Mouse (Mus musculus) E14TG2a.4 (cell line): ENCODE measurements around the gene Arf6.
"Not testable (repeated sequence)": the region's sequence is repeated elsewhere in the genome, so short reads cannot be mapped to it uniquely, and the experiment has no call there.

Source experiments
- H3K27me3 ChIP-seq: 2 replicates; pipeline ENCODE4 v1.6.1; 2014; ENCODE audit warnings: low read length, control low read depth; ENCODE audit not compliant: insufficient read depth
- H3K36me3 ChIP-seq: 2 replicates; pipeline ENCODE4 v1.6.1; 2014; ENCODE audit warnings: low read length, control low read depth; ENCODE audit not compliant: insufficient read depth
- H3K4me1 ChIP-seq: replicated peaks from 2 replicates; pipeline ENCODE4 v1.6.1; 2014; ENCODE audit warnings: low read depth, low read length, control low read depth
- H3K4me3 ChIP-seq: replicated peaks from 2 replicates; pipeline ENCODE4 v1.5.1; 2014; ENCODE audit warnings: mild to moderate bottlenecking, low read length
- H3K9me3 ChIP-seq: 2 replicates; pipeline ENCODE4 v1.6.1; 2014; ENCODE audit warnings: low read length, control low read depth
- CTCF ChIP-seq: conservative IDR thresholded peaks from 2 replicates; pipeline ENCODE4 v1.5.1; 2014; ENCODE audit warnings: low read length
- NANOG ChIP-seq: IDR thresholded peaks from 2 replicates; pipeline ENCODE4 v1.6.1; 2014; ENCODE audit warnings: borderline replicate concordance, low read length, mixed read lengths
- POU5F1 ChIP-seq: IDR thresholded peaks from 2 replicates; pipeline ENCODE4 v1.6.1; 2014; ENCODE audit warnings: low read length, borderline replicate concordance

Arf6 gene

GRCm38 (mm10) chr12:69372731-69373331 lies 881 bp downstream of the Arf6 start:
- Histone ChIP-seq H3K36me3 (peaks cover 42% of the 10 kb centered on the region), H3K4me1 (peaks cover 38% of the 10 kb centered on the region), H3K9me3 (no peaks in the 10 kb centered on the region), H3K4me3 (peak overlapping the region; percentile 93), H3K27me3 (no peaks in the 10 kb centered on the region)
- TF ChIP-seq NANOG (no peak), POU5F1 (no peak), CTCF (no peak)

GRCm38 (mm10) chr12:69373850-69374766 lies 2.2 kb downstream of the Arf6 start:
- peaks cover 48% of the 10 kb centered on the region for H3K36me3 ChIP-seq
- H3K4me3 ChIP-seq = peak overlapping the region; percentile 93
- H3K9me3 ChIP-seq = no peaks in the 10 kb centered on the region
- H3K27me3 ChIP-seq = no peaks in the 10 kb centered on the region
- H3K4me1 ChIP-seq = peaks cover 36% of the 10 kb centered on the region
- no peak for TF ChIP-seq NANOG
- no peak for TF ChIP-seq CTCF
- TF ChIP-seq POU5F1 = no peak

GRCm38 (mm10) chr12:69376132-69376531 lies 4.2 kb downstream of the Arf6 start:
- Histone ChIP-seq H3K27me3 (no peaks in the 10 kb centered on the region), H3K4me3 (no peak overlapping the region), H3K9me3 (no peaks in the 10 kb centered on the region), H3K36me3 (peaks cover 48% of the 10 kb centered on the region), H3K4me1 (peaks cover 26% of the 10 kb centered on the region)
- TF ChIP-seq POU5F1 (no peak), NANOG (no peak), CTCF (no peak)

DNA sequence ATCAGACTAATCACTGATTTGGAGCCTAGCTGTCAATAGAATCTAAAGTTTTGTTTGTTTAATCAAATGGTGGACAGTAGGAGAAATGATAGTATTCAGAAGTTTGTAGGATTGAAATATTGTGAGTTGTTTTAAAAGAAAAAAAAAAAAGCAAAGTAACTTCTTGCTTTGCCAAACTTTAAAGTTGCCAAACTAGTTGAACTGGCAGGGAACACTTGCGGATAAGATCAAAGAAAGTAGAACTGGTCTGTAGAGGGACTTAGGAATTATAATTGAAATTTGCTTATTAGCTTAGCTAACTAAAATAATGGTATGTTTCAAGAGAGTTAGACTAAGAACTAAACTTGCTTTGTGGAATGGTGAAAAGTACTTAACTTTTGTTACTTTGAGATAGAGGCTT lies 5.2 kb downstream of the Arf6 start:
- peaks cover 48% of the 10 kb centered on the region for H3K36me3 ChIP-seq
- H3K4me3 ChIP-seq = no peak overlapping the region
- H3K4me1 ChIP-seq = peaks cover 26% of the 10 kb centered on the region
- TF ChIP-seq CTCF (no peak), NANOG (no peak), POU5F1 (no peak)
- H3K9me3 ChIP-seq = no peaks in the 10 kb centered on the region
- no peaks in the 10 kb centered on the region for H3K27me3 ChIP-seq

DNA sequence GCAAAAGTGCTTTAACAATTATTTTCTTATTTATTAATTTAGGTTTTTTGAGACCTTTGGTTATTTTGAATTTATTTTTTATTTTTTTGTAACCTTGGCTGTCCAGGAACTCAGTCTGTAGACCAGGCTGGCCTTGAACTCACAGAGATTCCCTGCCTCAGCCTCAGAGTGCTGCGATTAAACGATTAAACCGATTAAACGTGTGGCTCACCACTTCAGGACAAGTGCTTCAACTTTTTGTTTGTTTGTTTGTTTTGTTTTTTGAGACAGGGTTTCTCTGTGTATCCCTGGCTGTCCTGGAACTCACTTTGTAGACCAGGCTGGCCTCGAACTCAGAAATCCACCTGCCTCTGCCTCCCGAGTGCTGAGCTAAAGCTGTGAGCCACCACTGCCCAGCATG lies 5.7 kb downstream of the Arf6 start:
- Histone ChIP-seq H3K4me1 (peaks cover 26% of the 10 kb centered on the region), H3K36me3 (peaks cover 48% of the 10 kb centered on the region)
- not testable (repeated sequence) for H3K27me3 ChIP-seq, H3K9me3 ChIP-seq, H3K4me3 ChIP-seq

DNA sequence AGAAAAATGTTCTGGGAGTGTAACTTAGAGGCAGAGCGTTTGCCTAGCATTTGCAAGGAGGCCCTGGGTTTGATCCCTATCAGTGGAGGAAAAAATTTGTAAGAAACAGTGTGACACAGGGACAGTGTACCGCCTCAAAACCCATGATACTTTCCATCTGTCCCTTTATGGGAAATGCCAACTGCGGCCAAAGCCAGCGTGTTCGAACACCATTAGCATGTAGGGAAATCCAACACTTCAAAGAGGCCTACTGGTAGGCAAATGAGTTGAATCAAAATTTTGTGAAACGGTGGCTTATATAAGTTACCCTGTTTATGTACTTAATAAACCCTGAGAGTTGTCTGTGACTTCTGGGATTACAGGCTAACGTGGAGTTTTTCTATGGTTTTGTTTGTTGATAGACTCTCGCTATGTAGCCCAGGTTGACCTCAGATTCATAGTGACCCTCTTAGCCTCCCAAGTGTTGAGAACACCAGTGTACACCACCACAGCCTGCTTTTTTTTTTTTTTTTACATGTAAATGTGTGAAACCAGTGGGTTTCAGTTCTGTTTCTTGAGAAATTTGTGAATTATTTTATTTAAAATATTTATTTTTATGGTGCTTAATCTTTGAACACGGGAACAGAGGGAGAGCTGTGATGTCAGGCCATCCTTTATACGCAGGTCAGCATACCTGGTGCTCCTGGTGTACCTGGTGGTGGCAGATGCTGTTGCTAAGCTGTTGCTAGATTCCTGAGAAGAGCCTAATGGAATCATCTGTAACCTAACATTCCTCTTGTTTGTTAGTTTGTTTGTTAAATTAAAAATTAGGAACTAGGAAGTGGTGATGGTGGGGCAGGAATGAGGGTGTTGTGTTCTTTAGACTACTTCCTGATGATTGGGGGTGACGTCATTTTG lies 6.9 kb downstream of the Arf6 start:
- Histone ChIP-seq H3K36me3 (peaks cover 36% of the 10 kb centered on the region), H3K27me3 (no peaks in the 10 kb centered on the region), H3K9me3 (no peaks in the 10 kb centered on the region), H3K4me3 (no peak overlapping the region), H3K4me1 (peaks cover 20% of the 10 kb centered on the region)
- TF ChIP-seq NANOG (no peak), POU5F1 (no peak), CTCF (no peak)

DNA sequence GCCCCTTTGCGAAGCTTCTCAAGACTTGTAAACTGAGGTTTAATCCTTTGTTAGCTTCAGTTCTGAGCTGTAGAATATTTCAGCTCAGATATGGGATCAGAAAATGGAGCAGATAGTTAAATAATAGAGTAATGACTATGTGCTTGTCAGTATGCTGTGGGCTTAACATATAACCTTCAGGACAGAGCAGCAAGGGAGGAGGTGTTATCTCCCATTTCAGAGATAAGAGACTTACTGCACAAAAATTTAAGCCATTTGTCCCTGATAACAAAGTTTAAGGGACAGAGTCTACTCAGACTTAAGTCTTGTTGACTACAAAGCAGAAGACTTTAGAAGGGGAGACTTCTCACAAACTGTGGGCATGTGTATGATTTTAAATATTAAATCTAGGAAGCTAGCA lies 10.9 kb downstream of the Arf6 start:
- Histone ChIP-seq H3K9me3 (no peaks in the 10 kb centered on the region), H3K4me1 (peaks cover 4% of the 10 kb centered on the region; the same call in 1 of the 2 replicates), H3K4me3 (no peak overlapping the region), H3K36me3 (peaks cover 6% of the 10 kb centered on the region; the same call in 1 of the 2 replicates), H3K27me3 (no peaks in the 10 kb centered on the region)
- TF ChIP-seq POU5F1 (no peak), CTCF (no peak), NANOG (no peak)

DNA sequence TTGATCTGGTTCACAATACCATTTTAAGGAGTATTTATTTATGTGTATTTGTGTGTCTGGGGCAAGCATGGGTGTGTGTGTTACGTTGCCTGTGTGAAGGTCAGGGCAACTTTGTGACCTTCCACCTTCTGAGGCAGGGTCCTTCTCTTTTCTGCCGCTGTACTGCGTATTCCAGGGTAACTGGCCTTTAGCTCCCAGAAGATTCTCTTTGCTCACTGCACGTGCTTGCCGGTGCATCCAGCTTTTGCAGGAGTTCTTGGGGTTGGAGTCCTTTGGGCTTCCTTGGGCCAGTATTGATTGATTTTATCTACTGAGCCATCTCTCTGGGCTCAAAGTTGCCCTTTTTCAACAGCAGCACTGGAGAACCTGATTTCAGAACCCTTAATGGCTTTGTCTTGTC lies 12.7 kb downstream of the Arf6 start:
- no peaks in the 10 kb centered on the region for H3K9me3 ChIP-seq
- no peak overlapping the region for H3K4me3 ChIP-seq
- H3K27me3 ChIP-seq = no peaks in the 10 kb centered on the region
- no peak for TF ChIP-seq POU5F1
- TF ChIP-seq NANOG = no peak
- no peak for TF ChIP-seq CTCF
- H3K4me1 ChIP-seq = peaks cover 4% of the 10 kb centered on the region; the same call in 1 of the 2 replicates
- no peaks in the 10 kb centered on the region for H3K36me3 ChIP-seq
